Mouse (Mus musculus) lung, postnatal 36 days (tissue): Measurements from ENCODE around the gene Ifitm6.
A peak's percentile ranks its signal among the peaks of the same experiment; 100 is the strongest.
"Not testable (repeated sequence)": the region's sequence is repeated elsewhere in the genome, so short reads cannot be mapped to it uniquely, and the experiment has no call there.

Experiments used
- DNase-seq: peaks from one replicate; pipeline ENCODE4 v3.0.0; 2022; ENCODE audit warnings: mixed read lengths

The Ifitm6 gene

DNA sequence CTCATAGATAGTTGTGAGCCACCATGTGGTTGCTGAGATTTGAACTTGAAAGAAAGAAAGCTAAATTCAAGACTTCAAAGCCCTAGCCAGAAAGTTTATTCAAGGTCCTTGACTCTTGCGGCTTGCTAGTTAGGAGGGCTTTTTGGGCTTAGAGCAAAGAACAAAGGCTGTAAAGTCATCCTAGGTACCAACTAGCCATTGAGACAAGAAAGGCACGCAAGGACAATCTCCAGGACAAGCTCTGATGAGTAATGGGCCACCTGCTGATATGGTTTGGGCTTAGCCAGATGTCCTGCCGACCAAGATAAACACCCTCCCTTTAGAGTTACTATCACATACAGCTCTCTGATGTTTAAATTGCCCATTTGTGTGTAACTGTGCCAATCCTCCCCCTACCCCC lies 49.0 kb downstream of the Ifitm6 start:
- DNase-seq = not testable (repeated sequence)

DNA sequence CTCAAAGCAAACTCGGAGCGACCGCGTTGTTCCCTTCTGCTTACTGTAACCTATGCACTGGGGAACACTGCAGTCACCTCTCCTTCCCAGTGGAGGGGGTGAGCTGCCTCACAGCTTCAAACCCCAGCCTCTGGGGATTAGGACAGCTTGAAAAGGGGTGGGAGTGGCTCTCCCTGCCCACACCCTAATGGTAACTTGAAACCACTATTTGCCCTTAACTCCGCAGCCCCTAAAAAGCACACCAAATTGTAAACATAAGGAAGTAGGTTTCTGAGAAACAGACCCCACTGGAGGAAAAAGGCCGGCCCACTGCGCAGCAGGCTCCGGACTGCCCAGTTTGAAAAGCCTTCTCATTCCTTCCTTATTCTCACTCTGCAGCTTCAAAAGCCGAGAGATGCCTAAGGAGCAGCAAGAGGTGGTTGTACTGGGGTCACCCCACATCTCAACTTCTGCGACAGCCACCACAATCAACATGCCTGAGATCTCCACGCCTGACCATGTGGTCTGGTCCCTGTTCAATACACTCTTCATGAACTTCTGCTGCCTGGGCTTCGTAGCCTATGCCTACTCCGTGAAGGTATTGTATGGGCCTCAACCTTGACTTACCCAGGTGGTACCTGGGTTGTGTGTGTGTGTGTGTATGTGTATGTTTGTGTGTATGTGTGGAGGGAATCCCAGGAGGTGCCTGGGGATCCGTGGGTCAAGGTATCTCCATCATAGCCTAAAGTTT lies 49.7 kb downstream of the Ifitm6 start:
- peak; percentile 44 for DNase-seq

DNA sequence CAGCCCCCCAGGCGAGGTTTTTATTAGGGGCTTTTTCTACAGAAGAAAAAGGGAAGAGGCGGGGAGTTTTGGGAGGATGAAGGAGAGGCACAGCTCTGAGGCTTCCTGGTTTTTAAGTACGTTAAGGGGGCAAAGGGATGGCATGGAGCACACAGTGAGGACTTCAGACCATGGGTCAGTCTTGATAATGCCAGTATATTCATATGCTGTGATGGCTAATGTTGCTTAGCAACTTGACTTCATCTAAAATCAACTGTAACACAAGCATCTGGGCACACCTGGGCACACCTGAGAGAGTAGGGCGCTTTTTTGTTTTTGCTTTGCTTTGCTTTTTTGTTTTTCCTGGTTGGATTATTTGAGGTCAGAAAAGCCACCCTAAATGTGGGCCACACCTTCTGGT lies 50.8 kb downstream of the Ifitm6 start, which contains the start of gene Ifitm1:
TSS of gene Ifitm1 (plus strand) at position 301 of the 400 bp plus-strand sequence.
- no peak for DNase-seq
